Mouse (Mus musculus): ENCODE data around the gene Large1.

- TF ChIP-seq POLR2A (IDR thresholded peaks at IDR 0.05; ENCODE audit: extremely low read depth, insufficient read depth, low read length) (no peak), CTCF (IDR thresholded peaks at IDR 0.05; ENCODE audit: low read depth, low read length) (no peak)
Observed at GRCm38 (mm10) chr8:73290636-73291035, 62.7 kb downstream of the Large1 start.
